Mouse (Mus musculus) stomach, embryonic 15.5 days (tissue): Measurements from ENCODE around the gene Zfp119a. TPM values are rescaled to one million over a fixed set of nuclear protein-coding genes. Genes with fewer than 3 reads are reported as not detected.
"Not testable (repeated sequence)": the region's sequence is repeated elsewhere in the genome, so short reads cannot be mapped to it uniquely, and the experiment has no call there.

Source experiments
- ATAC-seq: fragments of 200-750 bp; cut with Nextera tagmentation; 2 replicates; pipeline ENCODE4 v1.8.0; 2017; ENCODE audit warnings: low read depth, moderate number of reproducible peaks, moderate TSS enrichment; ENCODE audit not compliant: insufficient read depth, low FRiP score
- H3K27ac ChIP-seq: fragments of 300-500 bp; sonication (generic); 2 replicates; pipeline ENCODE4 v1.5.1; 2015; ENCODE audit warnings: mild to moderate bottlenecking, inconsistent platforms
- H3K27me3 ChIP-seq: fragments of 300-500 bp; sonication (generic); replicated peaks from 2 replicates; pipeline ENCODE4 v1.6.1; 2015; ENCODE audit warnings: inconsistent platforms
- H3K36me3 ChIP-seq: fragments of 300-500 bp; sonication (generic); 2 replicates; pipeline ENCODE4 v1.6.1; 2015; ENCODE audit warnings: inconsistent platforms
- H3K4me1 ChIP-seq: fragments of 300-500 bp; sonication (generic); 2 replicates; pipeline ENCODE4 v1.6.1; 2015; ENCODE audit warnings: inconsistent platforms
- H3K4me2 ChIP-seq: fragments of 300-500 bp; sonication (generic); 2 replicates; pipeline ENCODE4 v1.6.1; 2015; ENCODE audit warnings: mild to moderate bottlenecking, inconsistent platforms
- H3K4me3 ChIP-seq: fragments of 300-500 bp; sonication (generic); replicated peaks from 2 replicates; pipeline ENCODE4 v1.5.1; 2015; ENCODE audit warnings: inconsistent platforms
- H3K9ac ChIP-seq: fragments of 300-500 bp; sonication (generic); 2 replicates; pipeline ENCODE4 v1.6.1; 2015; ENCODE audit warnings: inconsistent platforms
- H3K9me3 ChIP-seq: fragments of 300-500 bp; sonication (generic); 2 replicates; pipeline ENCODE4 v1.6.1; 2016; ENCODE audit warnings: inconsistent platforms
- WGBS: fragments of 180-500 bp; shearing (Covaris S2); methylation state at CpG from one replicate; pipeline ENCODE4 v1.1.7; 2015; 5-methylcytosine and 5-hydroxymethylcytosine counted together
- polyA plus RNA-seq: library from polyadenylated mRNA; unstranded; fragments of >200 nt; fragmentation: Nextera tagmentation; extraction: Ambion mirVana; gene quantifications from 2 replicates; pipeline ENCODE4 v1.2.1, GENCODE M21; 2015

The Zfp119a gene
- polyA plus RNA-seq, result 9.4 and 9.9 TPM in 2 replicates

DNA sequence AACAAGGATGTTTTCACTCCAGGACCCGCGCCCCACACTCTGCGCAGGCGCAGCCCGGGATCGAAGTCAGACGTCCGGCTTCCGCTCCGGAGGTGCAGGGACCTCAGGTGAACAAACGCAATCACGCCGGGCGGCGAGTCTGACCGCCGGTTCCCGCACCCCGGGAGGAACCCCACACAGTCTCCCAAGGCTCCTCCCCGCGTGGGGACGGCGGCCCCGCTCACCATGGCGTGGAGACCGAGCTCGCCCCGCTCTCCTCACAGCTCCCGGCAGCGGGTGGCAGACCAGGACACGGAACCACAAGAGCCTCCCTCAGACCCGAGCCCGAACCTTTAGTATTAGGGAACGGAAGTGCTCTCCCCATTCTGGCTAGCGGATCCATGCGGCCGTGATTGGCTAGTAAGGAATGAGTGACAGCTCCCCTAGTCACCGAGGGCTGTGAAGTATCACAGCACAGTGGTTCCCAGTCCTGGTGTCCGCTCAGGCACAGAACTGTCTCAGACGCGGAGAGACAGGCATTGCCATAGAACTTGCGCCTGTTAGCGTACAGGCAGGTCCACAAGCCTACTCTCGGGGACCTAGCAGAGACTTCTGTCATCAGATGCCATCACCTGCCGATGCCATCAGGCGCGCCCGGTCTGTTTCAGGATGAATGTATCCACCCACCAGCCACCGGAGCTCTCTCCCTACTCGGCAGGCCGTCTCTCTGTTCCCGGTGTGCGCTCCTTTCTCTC, at the start of gene Zfp119a:
TSS of gene Zfp119a (minus strand) at position 295 of the 734 bp plus-strand sequence.
- not testable (repeated sequence) for H3K4me1 ChIP-seq, H3K27me3 ChIP-seq, H3K9me3 ChIP-seq, H3K36me3 ChIP-seq
- WGBS, result under 1% methylated on average over 42 of the region's 53 CpGs
- peak within 1 kb of the TSS; percentile 34 for H3K9ac ChIP-seq
- H3K4me2 ChIP-seq, result peak within 1 kb of the TSS; percentile 58
- peak within 1 kb of the TSS; percentile 82 for H3K27ac ChIP-seq
- peak; percentile 99 for ATAC-seq
- H3K4me3 ChIP-seq, result peak within 1 kb of the TSS; percentile 52

DNA sequence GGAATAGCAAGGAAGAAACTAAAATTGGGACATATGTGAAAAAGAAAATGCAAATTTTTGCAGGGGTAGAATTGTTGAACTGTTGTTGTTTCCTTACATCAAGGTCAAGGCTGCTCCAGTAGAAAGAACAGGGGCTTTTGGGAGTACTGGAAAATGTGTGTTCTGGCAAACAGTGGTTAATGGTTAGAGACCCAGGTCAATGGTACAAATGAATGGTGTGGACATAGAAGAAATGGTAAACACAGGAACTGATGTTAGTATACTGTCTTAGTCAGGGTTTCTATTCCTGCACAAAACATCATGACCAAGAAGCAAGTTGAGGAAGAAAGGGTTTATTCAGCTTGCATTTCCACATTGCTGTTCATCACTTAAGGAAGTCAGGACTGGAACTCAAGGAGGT, 27.9 kb upstream of the Zfp119a start:
- Histone ChIP-seq H3K27me3 (no peaks in the 10 kb centered on the region), H3K27ac (no peak overlapping the region), H3K9me3 (no peaks in the 10 kb centered on the region), H3K36me3 (no peaks in the 10 kb centered on the region), H3K4me2 (no peak overlapping the region), H3K9ac (no peak overlapping the region), H3K4me3 (no peak overlapping the region), H3K4me1 (no peaks in the 10 kb centered on the region)
- no peak for ATAC-seq

GRCm38 (mm10) chr17:55904131-55904530, 25.4 kb upstream of the Zfp119a start:
- Histone ChIP-seq H3K27ac (peak overlapping the region; percentile 52), H3K4me2 (no peak overlapping the region), H3K4me1 (no peaks in the 10 kb centered on the region), H3K4me3 (no peak overlapping the region), H3K9me3 (no peaks in the 10 kb centered on the region), H3K9ac (no peak overlapping the region), H3K27me3 (no peaks in the 10 kb centered on the region), H3K36me3 (no peaks in the 10 kb centered on the region)
- 0 out of 2 replicates have a peak, but pooled peaks have one; percentile 35 for ATAC-seq
- WGBS, result 70% methylated on average over 6 of the region's 6 CpGs

DNA sequence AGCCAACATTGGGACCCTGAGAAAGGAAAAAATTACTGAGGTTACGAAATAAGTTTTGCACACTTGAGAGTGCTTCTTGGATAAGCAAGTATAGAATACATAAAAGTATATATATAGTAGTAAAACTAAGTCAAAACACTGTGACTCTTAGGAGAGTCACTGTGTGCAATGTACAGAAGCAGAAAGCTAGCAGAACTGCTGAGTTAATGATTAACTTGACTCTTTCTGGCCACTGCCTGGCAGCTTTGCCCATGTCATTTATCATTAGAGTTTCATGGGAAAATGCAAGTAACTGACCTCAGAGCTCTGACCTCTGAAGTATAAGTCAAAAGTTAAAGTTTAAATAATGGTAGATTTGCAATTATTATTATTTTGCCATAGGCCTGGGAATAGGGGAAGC, 25.0 kb upstream of the Zfp119a start:
- H3K9me3 ChIP-seq, result no peaks in the 10 kb centered on the region
- WGBS, result 69% methylated on average over 1 of the region's 1 CpGs
- H3K4me3 ChIP-seq, result no peak overlapping the region
- H3K4me2 ChIP-seq, result no peak overlapping the region
- no peaks in the 10 kb centered on the region for H3K27me3 ChIP-seq
- no peaks in the 10 kb centered on the region for H3K36me3 ChIP-seq
- H3K27ac ChIP-seq, result no peak overlapping the region
- no peak overlapping the region for H3K9ac ChIP-seq
- ATAC-seq, result peak; percentile 18; the same call in 1 of the 2 replicates
- no peaks in the 10 kb centered on the region for H3K4me1 ChIP-seq

DNA sequence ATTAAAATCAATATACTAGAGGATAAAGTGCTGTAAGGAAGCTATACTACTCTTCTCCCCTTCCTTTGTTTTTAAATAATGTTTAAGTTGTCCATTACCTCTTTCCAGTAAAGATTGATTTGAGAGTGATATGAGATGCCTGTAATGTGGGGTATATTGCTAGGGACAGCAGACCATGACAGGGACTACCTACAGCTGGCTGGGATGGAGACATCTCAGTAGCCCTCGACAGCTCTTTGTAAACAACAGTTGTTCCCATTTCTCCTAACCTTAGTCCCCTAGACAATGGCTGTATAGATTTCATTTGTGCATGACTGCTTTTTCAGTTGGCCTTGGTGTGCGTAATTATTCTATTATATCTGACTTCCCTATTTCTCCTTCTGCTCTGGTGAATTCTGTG, 24.4 kb upstream of the Zfp119a start:
- no peak for ATAC-seq
- Histone ChIP-seq H3K27ac (peak overlapping the region; percentile 48), H3K4me3 (no peak overlapping the region), H3K9me3 (no peaks in the 10 kb centered on the region), H3K36me3 (peaks cover 5% of the 10 kb centered on the region; the same call in 1 of the 2 replicates), H3K4me1 (no peaks in the 10 kb centered on the region), H3K27me3 (no peaks in the 10 kb centered on the region), H3K9ac (no peak overlapping the region), H3K4me2 (no peak overlapping the region)
- WGBS, result 42% methylated on average over 2 of the region's 2 CpGs

- not testable (repeated sequence) for H3K9me3 ChIP-seq, ATAC-seq, H3K27me3 ChIP-seq, H3K36me3 ChIP-seq, H3K4me1 ChIP-seq
- H3K4me2 ChIP-seq, result peak overlapping the region; percentile 53
- H3K9ac ChIP-seq, result 0 out of 2 replicates have a peak overlapping the region, but pooled peaks have one; percentile 12
- H3K27ac ChIP-seq, result peak overlapping the region; percentile 71
- peak overlapping the region; percentile 54 for H3K4me3 ChIP-seq
- 10% methylated on average over 7 of the region's 8 CpGs for WGBS
These were observed 13.8 kb upstream of the Zfp119a start for GRCm38 (mm10) chr17:55892406-55892955.

GRCm38 (mm10) chr17:55884912-55885311, 6.2 kb upstream of the Zfp119a start:
- Histone ChIP-seq H3K9ac (no peak overlapping the region), H3K27ac (no peak overlapping the region), H3K9me3 (no peaks in the 10 kb centered on the region), H3K36me3 (no peaks in the 10 kb centered on the region), H3K4me1 (no peaks in the 10 kb centered on the region), H3K4me2 (no peak overlapping the region), H3K27me3 (no peaks in the 10 kb centered on the region), H3K4me3 (no peak overlapping the region)
- 45% methylated on average over 2 of the region's 2 CpGs for WGBS
- ATAC-seq, result no peak

DNA sequence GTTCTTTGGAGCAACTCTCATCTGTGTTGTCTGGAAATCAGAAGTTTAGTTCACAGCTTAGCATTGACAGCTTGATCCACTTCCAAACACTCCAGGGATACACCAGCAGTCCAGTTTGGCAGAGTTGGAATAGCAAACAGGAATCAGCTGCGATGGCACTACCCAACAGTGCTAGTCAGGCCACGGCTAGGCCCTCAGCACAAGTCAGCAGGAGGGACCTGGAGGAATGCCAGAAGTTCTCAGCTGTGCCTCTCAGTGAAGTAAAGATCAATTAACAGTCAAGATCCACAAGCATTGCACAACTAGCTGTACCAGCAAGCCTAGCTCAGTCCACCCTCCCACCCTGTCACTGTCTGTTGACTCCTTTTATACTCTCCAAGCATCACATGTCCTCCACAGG, 4.9 kb upstream of the Zfp119a start:
- ATAC-seq, result no peak
- H3K4me3 ChIP-seq, result no peak overlapping the region
- 51% methylated on average over 2 of the region's 2 CpGs for WGBS
- H3K36me3 ChIP-seq, result no peaks in the 10 kb centered on the region
- no peaks in the 10 kb centered on the region for H3K27me3 ChIP-seq
- no peak overlapping the region for H3K4me2 ChIP-seq
- H3K9me3 ChIP-seq, result no peaks in the 10 kb centered on the region
- no peaks in the 10 kb centered on the region; the same call in 1 of the 2 replicates for H3K4me1 ChIP-seq
- H3K9ac ChIP-seq, result no peak overlapping the region
- H3K27ac ChIP-seq, result no peak overlapping the region

DNA sequence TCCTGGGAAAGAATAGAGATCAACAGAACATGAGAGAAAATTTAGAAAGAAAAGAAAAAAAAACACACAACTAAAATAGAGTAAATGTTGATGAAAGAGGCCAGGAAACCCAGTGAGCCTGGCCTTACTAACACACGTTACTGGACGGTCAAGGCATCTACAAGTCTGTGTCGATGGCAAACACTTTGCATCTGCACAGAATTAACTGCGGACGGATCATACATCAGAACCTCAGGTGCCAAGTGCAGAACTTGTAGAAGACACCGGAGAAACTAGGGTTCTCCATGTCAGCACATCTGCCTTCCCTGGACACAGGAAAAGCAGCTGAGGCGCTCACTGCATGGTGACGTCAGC, 471 bp downstream of the Zfp119a start:
- H3K4me3 ChIP-seq, result peak overlapping the region; percentile 52
- not testable (repeated sequence) for H3K4me1 ChIP-seq, H3K36me3 ChIP-seq, H3K9me3 ChIP-seq, ATAC-seq, H3K27me3 ChIP-seq
- H3K4me2 ChIP-seq, result peak overlapping the region; percentile 57
- H3K27ac ChIP-seq, result peak overlapping the region; percentile 82
- 0% methylated on average over 6 of the region's 8 CpGs for WGBS
- peak overlapping the region; percentile 25; the same call in 1 of the 2 replicates for H3K9ac ChIP-seq

DNA sequence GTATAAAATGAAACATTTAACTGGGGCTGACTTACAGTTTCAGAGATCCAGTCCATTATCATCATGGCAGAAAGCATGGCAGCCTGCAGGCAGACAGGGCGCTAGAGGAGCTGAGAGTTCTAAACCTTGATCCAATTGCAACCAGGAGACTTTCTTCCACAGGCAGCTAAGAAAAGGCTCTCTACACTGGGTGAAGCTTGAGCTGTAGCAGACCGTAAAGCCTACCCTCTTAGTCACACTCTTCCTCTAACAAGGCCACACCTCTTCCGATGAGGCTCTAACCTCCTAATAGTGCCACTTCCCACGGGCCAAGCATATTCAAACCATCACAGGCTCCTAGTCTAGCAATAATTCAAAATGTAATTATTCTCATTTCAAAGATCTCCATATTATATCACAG, 1.5 kb downstream of the Zfp119a start:
- peaks cover 3% of the 10 kb centered on the region; the same call in 1 of the 2 replicates for H3K4me1 ChIP-seq
- no peak overlapping the region; the same call in 1 of the 2 replicates for H3K4me2 ChIP-seq
- H3K36me3 ChIP-seq, result 0 out of 2 replicates have a peak, but pooled peaks cover 3% of the 10 kb centered on the region
- no peaks in the 10 kb centered on the region for H3K27me3 ChIP-seq
- peak overlapping the region; percentile 1; the same call in 1 of the 2 replicates for H3K27ac ChIP-seq
- no peak for ATAC-seq
- no peak overlapping the region for H3K4me3 ChIP-seq
- no peak overlapping the region for H3K9ac ChIP-seq
- no peaks in the 10 kb centered on the region for H3K9me3 ChIP-seq
- 80% methylated on average over 4 of the region's 4 CpGs for WGBS

- Histone ChIP-seq H3K27ac (no peak overlapping the region), H3K9me3 (no peaks in the 10 kb centered on the region), H3K36me3 (no peaks in the 10 kb centered on the region), H3K4me1 (no peaks in the 10 kb centered on the region), H3K9ac (no peak overlapping the region), H3K4me3 (no peak overlapping the region), H3K27me3 (no peaks in the 10 kb centered on the region), H3K4me2 (no peak overlapping the region)
- whole genome bisulfite sequencing, result 89% methylated on average over 4 of the region's 4 CpGs
- ATAC-seq, result no peak
These were observed 35.7 kb downstream of the Zfp119a start for GRCm38 (mm10) chr17:55843067-55843466.

DNA sequence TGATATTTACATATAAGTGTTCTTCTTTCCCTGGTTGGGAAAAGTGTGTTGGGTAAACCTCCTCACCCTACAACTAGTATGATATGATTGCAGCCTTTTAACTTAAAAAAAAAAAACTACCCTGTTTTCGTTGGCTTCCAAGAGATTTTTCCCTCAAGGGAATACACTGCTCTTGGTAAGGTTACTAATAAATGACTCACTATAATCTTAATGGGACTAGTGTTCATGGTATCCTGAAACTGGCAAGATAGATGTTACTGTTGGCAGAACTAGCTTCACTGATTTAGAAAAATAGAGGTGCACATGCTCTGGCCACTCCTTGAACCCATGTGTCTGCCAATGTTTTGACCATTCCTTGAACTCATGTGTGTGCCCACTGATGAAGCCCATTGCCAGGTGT, 57.2 kb downstream of the Zfp119a start:
- no peak overlapping the region for H3K4me3 ChIP-seq
- no peak overlapping the region for H3K4me2 ChIP-seq
- H3K36me3 ChIP-seq, result no peaks in the 10 kb centered on the region
- WGBS, result 66% methylated on average over 1 of the region's 1 CpGs
- H3K27ac ChIP-seq, result no peak overlapping the region
- no peaks in the 10 kb centered on the region for H3K9me3 ChIP-seq
- no peak overlapping the region for H3K9ac ChIP-seq
- no peaks in the 10 kb centered on the region for H3K4me1 ChIP-seq
- H3K27me3 ChIP-seq, result no peaks in the 10 kb centered on the region
- no peak for ATAC-seq
